Mouse (Mus musculus): ENCODE measurements around the gene Kctd21. TPM values are rescaled to one million over a fixed set of nuclear protein-coding genes. Genes with fewer than 3 reads are reported as not detected.

The Kctd21 gene
- polyA plus RNA-seq, 1 experiment from 2014 or later = 5.1 TPM

GRCm38 (mm10) chr7:97342961-97343360 is 10.8 kb downstream of the Kctd21 start:
- no peak overlapping the region for H3K27ac ChIP-seq
- peaks cover 6% of the 10 kb centered on the region for H3K36me3 ChIP-seq
- no peaks in the 10 kb centered on the region for H3K27me3 ChIP-seq
- no peak overlapping the region for H3K4me3 ChIP-seq
- 0 out of 2 replicates have a peak, but pooled peaks cover 4% of the 10 kb centered on the region for H3K9me3 ChIP-seq
- no peak overlapping the region for H3K9ac ChIP-seq
- WGBS = 56% methylated on average over 2 of the region's 2 CpGs
- ATAC-seq (ENCODE audit: low FRiP score, low read depth) = no peak
- H3K4me2 ChIP-seq (replicated peaks) = no peak overlapping the region
- peaks cover 10% of the 10 kb centered on the region for H3K4me1 ChIP-seq

GRCm38 (mm10) chr7:97344655-97345054 is 12.5 kb downstream of the Kctd21 start:
- Histone ChIP-seq H3K4me1 (peaks cover 10% of the 10 kb centered on the region), H3K4me3 (no peak overlapping the region), H3K4me2 (replicated peaks) (no peak overlapping the region)

GRCm38 (mm10) chr7:97345229-97345871 is 13.2 kb downstream of the Kctd21 start:
- no peak overlapping the region for H3K4me3 ChIP-seq
- H3K27me3 ChIP-seq = no peaks in the 10 kb centered on the region
- peaks cover 10% of the 10 kb centered on the region for H3K4me1 ChIP-seq
- peaks cover 7% of the 10 kb centered on the region for H3K36me3 ChIP-seq
- WGBS = 60% methylated on average over 10 of the region's 10 CpGs
- no peak for ATAC-seq (ENCODE audit: low FRiP score, low read depth)
- H3K4me2 ChIP-seq (replicated peaks) = no peak overlapping the region
- no peaks in the 10 kb centered on the region for H3K9me3 ChIP-seq
- no peak overlapping the region for H3K9ac ChIP-seq
- H3K27ac ChIP-seq = no peak overlapping the region

More at GRCm38 (mm10) chr7:97344655-97345054, 12.5 kb downstream of the Kctd21 start:
- no peak overlapping the region for H3K27ac ChIP-seq
- no peaks in the 10 kb centered on the region for H3K27me3 ChIP-seq
- peaks cover 7% of the 10 kb centered on the region for H3K36me3 ChIP-seq
- ATAC-seq (ENCODE audit: low FRiP score, low read depth) = no peak
- H3K9me3 ChIP-seq = 0 out of 2 replicates have a peak, but pooled peaks cover 4% of the 10 kb centered on the region
- 79% methylated on average over 2 of the region's 2 CpGs for WGBS
- H3K9ac ChIP-seq = no peak overlapping the region

- Histone ChIP-seq H3K4me1 (peaks cover 10% of the 10 kb centered on the region), H3K9me3 (no peaks in the 10 kb centered on the region), H3K9ac (no peak overlapping the region), H3K36me3 (peaks cover 7% of the 10 kb centered on the region), H3K4me2 (replicated peaks) (no peak overlapping the region), H3K27me3 (no peaks in the 10 kb centered on the region), H3K4me3 (no peak overlapping the region), H3K27ac (no peak overlapping the region)
- no peak for ATAC-seq (ENCODE audit: low FRiP score, low read depth)
- WGBS = 80% methylated on average over 9 of the region's 9 CpGs
These were observed 14.1 kb downstream of the Kctd21 start for GRCm38 (mm10) chr7:97346111-97346821.

GRCm38 (mm10) chr7:97346822-97347166 is 14.7 kb downstream of the Kctd21 start:
- peaks cover 10% of the 10 kb centered on the region for H3K4me1 ChIP-seq
- H3K36me3 ChIP-seq = peaks cover 7% of the 10 kb centered on the region
- H3K9me3 ChIP-seq = no peaks in the 10 kb centered on the region
- H3K4me2 ChIP-seq (replicated peaks) = no peak overlapping the region
- no peak for ATAC-seq (ENCODE audit: low FRiP score, low read depth)
- H3K9ac ChIP-seq = no peak overlapping the region
- H3K27ac ChIP-seq = no peak overlapping the region
- no peak overlapping the region for H3K4me3 ChIP-seq
- 83% methylated on average over 4 of the region's 4 CpGs for WGBS
- H3K27me3 ChIP-seq = no peaks in the 10 kb centered on the region

GRCm38 (mm10) chr7:97347464-97347863 is 15.3 kb downstream of the Kctd21 start:
- Histone ChIP-seq H3K4me1 (peaks cover 10% of the 10 kb centered on the region), H3K27me3 (no peaks in the 10 kb centered on the region), H3K9ac (no peak overlapping the region), H3K36me3 (peaks cover 7% of the 10 kb centered on the region), H3K4me3 (no peak overlapping the region), H3K4me2 (replicated peaks) (no peak overlapping the region), H3K27ac (no peak overlapping the region), H3K9me3 (no peaks in the 10 kb centered on the region)
- ATAC-seq (ENCODE audit: low FRiP score, low read depth) = no peak
- WGBS = 96% methylated on average over 15 of the region's 15 CpGs

- H3K4me1 ChIP-seq = peaks cover 10% of the 10 kb centered on the region
- 78% methylated on average over 3 of the region's 3 CpGs for WGBS
These were observed 16.2 kb downstream of the Kctd21 start for GRCm38 (mm10) chr7:97348318-97348717.

GRCm38 (mm10) chr7:97348836-97349235 is 16.7 kb downstream of the Kctd21 start:
- WGBS = 85% methylated on average over 5 of the region's 5 CpGs
- Histone ChIP-seq H3K36me3 (peaks cover 7% of the 10 kb centered on the region), H3K4me2 (replicated peaks) (no peak overlapping the region), H3K27ac (no peak overlapping the region), H3K9me3 (no peaks in the 10 kb centered on the region), H3K27me3 (no peaks in the 10 kb centered on the region), H3K4me1 (peaks cover 10% of the 10 kb centered on the region), H3K4me3 (no peak overlapping the region), H3K9ac (no peak overlapping the region)
- ATAC-seq (ENCODE audit: low FRiP score, low read depth) = no peak

More at GRCm38 (mm10) chr7:97348318-97348717, 16.2 kb downstream of the Kctd21 start:
- no peak overlapping the region for H3K4me2 ChIP-seq (replicated peaks)
- ATAC-seq (ENCODE audit: low FRiP score, low read depth) = no peak
- no peak overlapping the region for H3K27ac ChIP-seq
- H3K27me3 ChIP-seq = no peaks in the 10 kb centered on the region
- H3K9ac ChIP-seq = no peak overlapping the region
- H3K9me3 ChIP-seq = no peaks in the 10 kb centered on the region
- H3K4me3 ChIP-seq = no peak overlapping the region
- H3K36me3 ChIP-seq = peaks cover 7% of the 10 kb centered on the region

- Histone ChIP-seq H3K4me2 (replicated peaks) (no peak overlapping the region), H3K27ac (no peak overlapping the region), H3K4me1 (peaks cover 10% of the 10 kb centered on the region), H3K9me3 (no peaks in the 10 kb centered on the region), H3K4me3 (no peak overlapping the region), H3K36me3 (peaks cover 7% of the 10 kb centered on the region), H3K9ac (no peak overlapping the region), H3K27me3 (no peaks in the 10 kb centered on the region)
- WGBS = 80% methylated on average over 6 of the region's 6 CpGs
- no peak for ATAC-seq (ENCODE audit: low FRiP score, low read depth)
These were observed 17.3 kb downstream of the Kctd21 start for GRCm38 (mm10) chr7:97349438-97349837.

- H3K4me2 ChIP-seq (replicated peaks) = no peak overlapping the region
- WGBS = 82% methylated on average over 5 of the region's 5 CpGs
- H3K9ac ChIP-seq = no peak overlapping the region
- no peak overlapping the region for H3K4me3 ChIP-seq
- H3K36me3 ChIP-seq = peaks cover 7% of the 10 kb centered on the region
- H3K27me3 ChIP-seq = no peaks in the 10 kb centered on the region
- ATAC-seq (ENCODE audit: low FRiP score, low read depth) = no peak
- peaks cover 1% of the 10 kb centered on the region; the same call in 1 of the 2 replicates for H3K4me1 ChIP-seq
- no peak overlapping the region for H3K27ac ChIP-seq
- H3K9me3 ChIP-seq = no peaks in the 10 kb centered on the region
These were observed 18.8 kb downstream of the Kctd21 start for GRCm38 (mm10) chr7:97350891-97351290.

GRCm38 (mm10) chr7:97351792-97352513 is 19.8 kb downstream of the Kctd21 start:
- no peak overlapping the region for H3K27ac ChIP-seq
- peaks cover 7% of the 10 kb centered on the region for H3K36me3 ChIP-seq
- WGBS = 77% methylated on average over 11 of the region's 11 CpGs
- H3K4me1 ChIP-seq = no peaks in the 10 kb centered on the region
- H3K4me2 ChIP-seq (replicated peaks) = no peak overlapping the region
- H3K9ac ChIP-seq = no peak overlapping the region
- no peaks in the 10 kb centered on the region for H3K9me3 ChIP-seq
- no peak overlapping the region for H3K4me3 ChIP-seq
- ATAC-seq (ENCODE audit: low FRiP score, low read depth) = no peak
- no peaks in the 10 kb centered on the region for H3K27me3 ChIP-seq

GRCm38 (mm10) chr7:97353356-97353755 is 21.2 kb downstream of the Kctd21 start:
- WGBS = 87% methylated on average over 6 of the region's 6 CpGs
- Histone ChIP-seq H3K4me2 (replicated peaks) (no peak overlapping the region), H3K36me3 (no peaks in the 10 kb centered on the region), H3K9ac (no peak overlapping the region), H3K27me3 (no peaks in the 10 kb centered on the region), H3K9me3 (no peaks in the 10 kb centered on the region), H3K4me1 (no peaks in the 10 kb centered on the region), H3K27ac (no peak overlapping the region), H3K4me3 (no peak overlapping the region)
- ATAC-seq (ENCODE audit: low FRiP score, low read depth) = no peak
